Mouse (Mus musculus) erythroblast, embryonic 14.5 days (primary cell): Measurements from ENCODE around the gene Il31ra.

Experiments
- GATA1 ChIP-seq: IDR thresholded peaks from 2 replicates; pipeline ENCODE4 v1.6.1; 2012; ENCODE audit warnings: low read length, inconsistent platforms, mixed read lengths
- TAL1 ChIP-seq: IDR thresholded peaks from 3 replicates; pipeline ENCODE4 v1.6.1; 2012; ENCODE audit warnings: low read length, inconsistent platforms, mixed read lengths

DNA sequence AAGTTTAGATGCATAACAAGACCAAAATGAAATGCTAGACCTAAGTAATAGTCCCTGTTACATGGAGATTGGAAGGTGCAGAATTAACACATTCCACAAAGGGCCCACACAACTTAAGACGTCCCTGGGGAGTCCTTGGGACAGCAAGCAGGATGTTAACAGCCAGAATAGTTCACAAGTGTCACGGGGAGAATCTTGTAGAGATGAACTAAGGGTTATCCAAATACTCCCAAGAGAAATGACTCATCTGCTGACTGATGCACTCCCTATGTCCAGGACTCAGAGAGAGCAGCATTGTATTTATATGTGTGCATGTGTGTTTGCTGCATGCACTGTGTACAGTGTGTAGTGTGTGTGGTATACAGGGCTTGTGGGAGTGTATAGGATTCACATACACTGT, 37.7 kb downstream of the Il31ra start:
- TF ChIP-seq GATA1 (no peak), TAL1 (no peak)
